Mouse (Mus musculus) megakaryocyte progenitor cell, adult 5-6 weeks (primary cell): ENCODE results near the gene Cul7. TPM values are rescaled to one million over a fixed set of nuclear protein-coding genes. Genes with fewer than 3 reads are reported as not detected.

Source experiments
- ATAC-seq: replicated peaks from 2 replicates; pipeline ENCODE4 v1.8.0; 2016; ENCODE audit warnings: mild to moderate bottlenecking, moderate TSS enrichment, inconsistent platforms; ENCODE audit not compliant: poor library complexity
- total RNA-seq, 2 experiments: library from RNA; stranded (forward) in 1 of 2; stranded (reverse) in 1 of 2; fragments of 157-497, 149-512 nt in 1 of 2; fragments of 200-1000 nt in 1 of 2; gene quantifications; 2 replicates each; pipeline versions ENCODE4 v1.2.3 to v1.2.4; 2015 to 2017

Cul7 gene
- total RNA-seq, 2 experiments from 2014 or later: 7.6 to 9.1 TPM

DNA sequence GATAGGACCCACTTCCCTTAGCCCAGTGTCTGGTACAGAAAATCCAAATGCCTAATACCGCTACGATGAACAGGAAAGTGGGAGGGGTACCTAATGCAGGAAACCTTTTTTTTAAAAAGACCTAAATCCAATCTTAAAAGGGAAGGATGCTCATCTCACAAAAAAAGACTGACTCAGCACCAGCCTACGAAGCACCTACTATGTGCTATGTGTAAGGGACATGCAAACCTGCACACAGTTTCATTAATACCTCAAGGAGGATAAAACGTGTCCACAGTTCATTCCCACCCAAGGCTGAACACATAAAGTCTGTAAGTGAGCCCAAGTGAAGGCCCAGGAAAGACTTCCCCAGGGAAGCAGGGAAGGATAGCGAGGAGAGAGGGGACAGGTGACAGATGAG is 52.4 kb downstream of the Cul7 start:
- no peak for ATAC-seq

DNA sequence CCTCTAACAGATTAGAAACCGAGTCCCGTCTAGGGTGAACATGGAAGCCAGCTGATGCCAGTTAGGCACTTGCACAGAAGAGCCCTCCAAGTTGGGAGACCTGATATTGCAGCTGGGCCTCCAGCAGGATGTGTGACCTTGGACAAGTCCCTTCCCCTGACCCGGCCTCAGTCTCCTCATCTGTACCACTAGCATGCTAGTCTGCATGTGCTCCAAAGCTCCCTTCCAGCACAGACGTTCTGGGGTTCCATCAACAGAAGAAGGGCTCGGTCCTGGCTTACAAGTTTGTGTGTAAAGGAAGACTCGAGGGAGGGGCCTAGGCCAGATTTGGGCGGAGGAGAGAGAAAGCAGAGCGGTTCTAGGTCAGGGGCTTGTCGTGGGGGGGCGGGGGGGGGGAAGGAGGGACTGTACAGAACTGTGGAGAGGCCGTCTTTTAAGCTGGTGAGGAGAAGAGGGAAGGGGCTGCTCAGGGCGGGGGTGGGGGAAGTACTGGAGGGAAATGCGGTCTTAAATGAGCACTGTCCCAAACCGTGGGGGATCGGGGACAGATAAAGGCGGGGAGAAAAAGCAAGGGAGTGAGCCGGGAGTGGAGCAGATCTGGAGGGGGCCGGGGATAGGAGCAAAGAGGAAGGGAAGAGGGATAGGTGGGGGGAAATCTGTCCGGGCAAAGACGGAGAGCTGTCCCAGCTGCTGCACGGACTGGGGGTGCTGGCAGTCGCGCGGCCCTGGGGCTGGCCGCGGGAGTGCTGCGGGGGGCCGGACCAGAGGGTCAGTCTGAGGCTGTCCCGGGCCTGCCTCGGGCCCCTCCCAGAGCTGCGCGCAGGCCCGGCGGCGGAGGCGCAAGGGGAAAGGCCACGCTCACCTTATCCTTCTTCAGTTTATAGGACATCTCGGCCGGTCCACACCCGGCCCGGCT is 54.1 kb downstream of the Cul7 start:
- ATAC-seq: no peak

- peak; percentile 97 for ATAC-seq
Observed at GRCm38 (mm10) chr17:46704887-46705835, 55.0 kb downstream of the Cul7 start, which contains the start of gene Ppp2r5d. Ppp2r5d (minus strand) TSS chr17:46705111.

- ATAC-seq: no peak
Observed at GRCm38 (mm10) chr17:46706375-46707089, 56.4 kb downstream of the Cul7 start.

DNA sequence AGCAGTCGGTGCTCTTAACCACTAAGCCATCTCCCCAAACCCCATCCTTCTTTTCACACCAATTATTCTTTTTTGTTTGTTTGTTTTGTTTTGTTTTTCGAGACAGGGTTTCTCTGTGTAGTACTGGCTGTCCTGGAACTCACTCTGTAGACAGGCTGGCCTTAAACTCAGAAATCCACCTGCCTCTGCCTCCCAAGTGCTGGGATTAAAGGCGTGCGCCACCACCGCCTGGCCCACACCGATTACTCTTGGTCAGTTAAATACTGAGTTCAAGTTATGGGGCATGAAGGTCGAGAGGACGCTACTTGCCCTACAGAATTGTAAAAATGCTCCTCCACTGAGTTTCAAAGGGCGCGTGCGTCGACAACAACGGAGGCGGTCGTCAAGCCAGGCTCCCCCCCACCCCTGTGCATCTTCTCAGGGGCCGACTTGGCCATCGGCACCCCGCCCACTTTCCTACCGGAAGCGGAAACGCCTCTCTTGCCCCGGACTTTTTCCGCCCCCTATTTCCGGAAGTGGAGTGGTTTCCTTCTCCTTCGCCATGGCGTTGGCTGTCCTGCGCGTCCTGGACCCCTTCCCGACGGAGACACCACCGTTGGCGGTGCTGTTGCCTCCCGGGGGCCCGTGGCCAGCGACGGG is 60.9 kb downstream of the Cul7 start, which contains the start of gene Pex6:
Gene Pex6 (plus strand): TSS at position 505 of the 639 bp plus-strand sequence.
- peak; percentile 97 for ATAC-seq

- ATAC-seq: peak; percentile 15
Observed at GRCm38 (mm10) chr17:46711612-46712271, 61.6 kb downstream of the Cul7 start.

DNA sequence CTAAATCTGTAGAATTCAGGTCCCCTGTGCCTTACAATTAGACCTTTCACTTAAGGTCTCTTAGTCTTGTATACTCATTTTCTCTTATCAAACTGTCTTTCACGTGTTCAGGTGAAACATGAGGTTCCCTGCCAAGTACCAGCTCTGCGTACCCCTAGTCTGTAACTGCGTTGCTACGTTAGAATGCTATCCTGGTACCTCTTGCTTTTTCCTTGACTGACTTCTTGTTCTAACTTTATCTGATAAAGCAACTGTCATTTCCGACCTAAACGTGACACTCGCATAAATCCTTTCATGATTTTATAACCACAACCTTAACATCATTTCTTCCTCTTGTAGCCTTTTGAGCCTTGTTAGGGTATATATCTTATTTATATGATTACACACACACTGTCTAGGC is 62.3 kb downstream of the Cul7 start:
- ATAC-seq: no peak; the same call in 1 of the 2 replicates

- no peak for ATAC-seq
Observed at GRCm38 (mm10) chr17:46713849-46714248, 63.7 kb downstream of the Cul7 start.

Other genes with a start within 250 kb of the Cul7 start
- not detected in 2 replicates for gene Crip3, start 221.4 kb upstream of the Cul7 start, total RNA-seq (2015)
- not detected in 2 replicates for gene Crip3, start 221.4 kb upstream of the Cul7 start, total RNA-seq (2017)
- not detected in 2 replicates for gene Slc22a7, start 211.9 kb upstream of the Cul7 start, total RNA-seq (2015)
- gene Slc22a7, start 211.9 kb upstream of the Cul7 start, total RNA-seq (2017): not detected in 2 replicates
- gene Ttbk1, start 162.7 kb upstream of the Cul7 start, total RNA-seq (2015): 0.02 TPM in 1 of 2 replicates, not detected in the other
- gene Ttbk1, start 162.7 kb upstream of the Cul7 start, total RNA-seq (2017): 0.14 TPM in 1 of 2 replicates, not detected in the other
- gene Dnph1, start 153.6 kb upstream of the Cul7 start, total RNA-seq (2015): 41.5 and 45.7 TPM in 2 replicates
- 20.2 and 26.3 TPM in 2 replicates for gene Dnph1, start 153.6 kb upstream of the Cul7 start, total RNA-seq (2017)
- 9.2 and 12.4 TPM in 2 replicates for gene Cul9, start 103.9 kb upstream of the Cul7 start, total RNA-seq (2015)
- 12.4 and 12.5 TPM in 2 replicates for gene Cul9, start 103.9 kb upstream of the Cul7 start, total RNA-seq (2017)
- gene Srf, start 94.2 kb upstream of the Cul7 start, total RNA-seq (2015): 36.5 and 43.5 TPM in 2 replicates
- 40.0 and 47.5 TPM in 2 replicates for gene Srf, start 94.2 kb upstream of the Cul7 start, total RNA-seq (2017)
- 1.4 and 2.0 TPM in 2 replicates for gene Ptk7, start 20.8 kb upstream of the Cul7 start, total RNA-seq (2015)
- 3.0 and 3.6 TPM in 2 replicates for gene Ptk7, start 20.8 kb upstream of the Cul7 start, total RNA-seq (2017)
- 1.9 and 2.9 TPM in 2 replicates for gene Klc4, start 4.3 kb upstream of the Cul7 start, total RNA-seq (2015)
- gene Klc4, start 4.3 kb upstream of the Cul7 start, total RNA-seq (2017): 7.5 and 9.5 TPM in 2 replicates
- 80.1 and 101 TPM in 2 replicates for gene Mrpl2, start 4.1 kb upstream of the Cul7 start, total RNA-seq (2015)
- 75.5 and 84.7 TPM in 2 replicates for gene Mrpl2, start 4.1 kb upstream of the Cul7 start, total RNA-seq (2017)
- 12.4 and 13.6 TPM in 2 replicates for gene Rrp36, start 24.0 kb downstream of the Cul7 start, total RNA-seq (2015)
- gene Rrp36, start 24.0 kb downstream of the Cul7 start, total RNA-seq (2017): 70.4 and 89.7 TPM in 2 replicates
- 47.6 and 53.5 TPM in 2 replicates for gene Mea1, start 28.5 kb downstream of the Cul7 start, total RNA-seq (2015)
- 74.9 and 77.6 TPM in 2 replicates for gene Mea1, start 28.5 kb downstream of the Cul7 start, total RNA-seq (2017)
- 36.4 and 40.8 TPM in 2 replicates for gene Klhdc3, start 30.6 kb downstream of the Cul7 start, total RNA-seq (2015)
- 26.3 and 27.8 TPM in 2 replicates for gene Klhdc3, start 30.6 kb downstream of the Cul7 start, total RNA-seq (2017)
- gene Ppp2r5d, start 54.8 kb downstream of the Cul7 start, total RNA-seq (2015): 25.6 and 26.9 TPM in 2 replicates
- gene Ppp2r5d, start 54.8 kb downstream of the Cul7 start, total RNA-seq (2017): 44.1 and 46.1 TPM in 2 replicates
- gene Pex6, start 61.1 kb downstream of the Cul7 start, total RNA-seq (2015): 7.8 and 10.2 TPM in 2 replicates
- 11.3 TPM in 2 replicates for gene Pex6, start 61.1 kb downstream of the Cul7 start, total RNA-seq (2017)
- not detected in 2 replicates for gene Gnmt, start 78.8 kb downstream of the Cul7 start, total RNA-seq (2015)
- not detected in 2 replicates for gene Gnmt, start 78.8 kb downstream of the Cul7 start, total RNA-seq (2017)
- gene Cnpy3, start 101.9 kb downstream of the Cul7 start, total RNA-seq (2015): 30.6 and 34.3 TPM in 2 replicates
- 101 and 102 TPM in 2 replicates for gene Cnpy3, start 101.9 kb downstream of the Cul7 start, total RNA-seq (2017)
- 0.72 and 0.73 TPM in 2 replicates for gene Ptcra, start 113.4 kb downstream of the Cul7 start, total RNA-seq (2015)
- not detected in 2 replicates for gene Ptcra, start 113.4 kb downstream of the Cul7 start, total RNA-seq (2017)
- gene 2310039H08Rik, start 122.3 kb downstream of the Cul7 start, total RNA-seq (2015): 27.3 and 28.5 TPM in 2 replicates
- 10.0 and 16.5 TPM in 2 replicates for gene 2310039H08Rik, start 122.3 kb downstream of the Cul7 start, total RNA-seq (2017)
- gene Rpl7l1, start 132.3 kb downstream of the Cul7 start, total RNA-seq (2015): 113 and 123 TPM in 2 replicates
- gene Rpl7l1, start 132.3 kb downstream of the Cul7 start, total RNA-seq (2017): 142 and 179 TPM in 2 replicates
- 20.9 and 26.1 TPM in 2 replicates for gene Bicral, start 208.1 kb downstream of the Cul7 start, total RNA-seq (2015)
- gene Bicral, start 208.1 kb downstream of the Cul7 start, total RNA-seq (2017): 16.2 and 20.3 TPM in 2 replicates
- gene Tbcc, start 240.3 kb downstream of the Cul7 start, total RNA-seq (2015): 11.3 and 12.5 TPM in 2 replicates
- 12.5 and 12.8 TPM in 2 replicates for gene Tbcc, start 240.3 kb downstream of the Cul7 start, total RNA-seq (2017)